Mouse (Mus musculus) heart, embryonic 16.5 days (tissue): ENCODE measurements around the gene Pla2g1b. TPM values are rescaled to one million over a fixed set of nuclear protein-coding genes. Genes with fewer than 3 reads are reported as not detected.

Source experiments
- ATAC-seq: fragments of 200-750 bp; cut with Nextera tagmentation; replicated peaks from 2 replicates; pipeline ENCODE4 v1.8.0; 2017; ENCODE audit warnings: moderate number of reproducible peaks; ENCODE audit not compliant: insufficient read depth, low FRiP score; ENCODE audit errors: extremely low read depth
- H3K27ac ChIP-seq: fragments of 300-500 bp; sonication (generic); 2 replicates; pipeline ENCODE4 v1.5.1; 2014; ENCODE audit warnings: mild to moderate bottlenecking, low read length, control low read depth, moderate library complexity
- H3K27me3 ChIP-seq: fragments of 300-500 bp; sonication (generic); 2 replicates; pipeline ENCODE4 v1.6.1; 2014; ENCODE audit warnings: low read length, mixed read lengths; ENCODE audit not compliant: control insufficient read depth, insufficient read depth
- H3K36me3 ChIP-seq: fragments of 300-500 bp; sonication (generic); 2 replicates; pipeline ENCODE4 v1.6.1; 2014; ENCODE audit not compliant: control insufficient read depth, insufficient read depth
- H3K4me1 ChIP-seq: fragments of 300-500 bp; sonication (generic); 2 replicates; pipeline ENCODE4 v1.6.1; 2014; ENCODE audit warnings: low read length, mixed read lengths; ENCODE audit not compliant: control insufficient read depth, insufficient read depth
- H3K4me2 ChIP-seq: fragments of 300-500 bp; sonication (generic); 2 replicates; pipeline ENCODE4 v1.6.1; 2014; ENCODE audit warnings: low read depth, mild to moderate bottlenecking, control low read depth, low read length
- H3K4me3 ChIP-seq: fragments of 300-500 bp; sonication (generic); 2 replicates; pipeline ENCODE4 v1.5.1; 2014; ENCODE audit warnings: mild to moderate bottlenecking, control low read depth, low read length
- H3K9ac ChIP-seq: fragments of 300-500 bp; sonication (generic); 2 replicates; pipeline ENCODE4 v1.6.1; 2014; ENCODE audit warnings: low read length, control low read depth
- H3K9me3 ChIP-seq: fragments of 300-500 bp; sonication (generic); replicated peaks from 2 replicates; pipeline ENCODE4 v1.6.1; 2016; ENCODE audit warnings: low read length; ENCODE audit not compliant: control insufficient read depth
- WGBS: fragments of 180-500 bp; shearing (Covaris S2); extraction: QIAGEN DNeasy Blood & Tissue Kit; methylation state at CpG from one replicate; pipeline ENCODE4 v1.1.7; 2014; 5-methylcytosine and 5-hydroxymethylcytosine counted together
- polyA plus RNA-seq: library from polyadenylated mRNA; unstranded; fragments of >200 nt; fragmentation: Nextera tagmentation; extraction: Ambion mirVana; gene quantifications from 2 replicates; pipeline ENCODE4 v1.2.1, GENCODE M21; 2015

Pla2g1b gene
- polyA plus RNA-seq, 1 experiment from 2014 or later = 0.46 TPM

GRCm38 (mm10) chr5:115508859-115509147, 42.7 kb downstream of the Pla2g1b start:
- Histone ChIP-seq H3K27me3 (no peaks in the 10 kb centered on the region), H3K4me1 (peaks cover 33% of the 10 kb centered on the region), H3K9ac (peak overlapping the region; percentile 92), H3K9me3 (no peaks in the 10 kb centered on the region), H3K4me2 (peak overlapping the region; percentile 87), H3K27ac (peak overlapping the region; percentile 78), H3K4me3 (peak overlapping the region; percentile 88), H3K36me3 (peaks cover 2% of the 10 kb centered on the region; the same call in 1 of the 2 replicates)
- ATAC-seq = no peak
- WGBS = 40% methylated on average over 10 of the region's 10 CpGs

- H3K9me3 ChIP-seq = no peaks in the 10 kb centered on the region
- no peak for ATAC-seq
- H3K4me1 ChIP-seq = peaks cover 38% of the 10 kb centered on the region
- H3K4me2 ChIP-seq = peak overlapping the region; percentile 87
- WGBS = 40% methylated on average over 15 of the region's 15 CpGs
- peak overlapping the region; percentile 88 for H3K4me3 ChIP-seq
- H3K27ac ChIP-seq = peak overlapping the region; percentile 78
- H3K9ac ChIP-seq = peak overlapping the region; percentile 92
- peaks cover 2% of the 10 kb centered on the region; the same call in 1 of the 2 replicates for H3K36me3 ChIP-seq
- no peaks in the 10 kb centered on the region for H3K27me3 ChIP-seq
Observed at GRCm38 (mm10) chr5:115509321-115509761, 43.3 kb downstream of the Pla2g1b start.

- peak overlapping the region; percentile 92 for H3K9ac ChIP-seq
- H3K27me3 ChIP-seq = no peaks in the 10 kb centered on the region
- H3K27ac ChIP-seq = peak overlapping the region; percentile 78
- H3K4me2 ChIP-seq = peak overlapping the region; percentile 87
- H3K4me1 ChIP-seq = peaks cover 45% of the 10 kb centered on the region
- H3K36me3 ChIP-seq = peaks cover 2% of the 10 kb centered on the region; the same call in 1 of the 2 replicates
- peak overlapping the region; percentile 88 for H3K4me3 ChIP-seq
- WGBS = 72% methylated on average over 15 of the region's 15 CpGs
- ATAC-seq = no peak
- H3K9me3 ChIP-seq = no peaks in the 10 kb centered on the region
Observed at GRCm38 (mm10) chr5:115509790-115510689, 44.0 kb downstream of the Pla2g1b start.

- no peaks in the 10 kb centered on the region for H3K9me3 ChIP-seq
- WGBS = 92% methylated on average over 7 of the region's 7 CpGs
- H3K4me3 ChIP-seq = no peak overlapping the region
- H3K4me1 ChIP-seq = peaks cover 56% of the 10 kb centered on the region
- ATAC-seq = no peak
- H3K9ac ChIP-seq = no peak overlapping the region
- peaks cover 4% of the 10 kb centered on the region; the same call in 1 of the 2 replicates for H3K36me3 ChIP-seq
- no peaks in the 10 kb centered on the region for H3K27me3 ChIP-seq
- H3K4me2 ChIP-seq = no peak overlapping the region
- H3K27ac ChIP-seq = no peak overlapping the region
Observed at GRCm38 (mm10) chr5:115512375-115512774, 46.3 kb downstream of the Pla2g1b start.

- Histone ChIP-seq H3K4me2 (no peak overlapping the region), H3K27ac (no peak overlapping the region; the same call in 1 of the 2 replicates), H3K36me3 (peaks cover 5% of the 10 kb centered on the region), H3K9me3 (no peaks in the 10 kb centered on the region), H3K4me3 (no peak overlapping the region), H3K4me1 (peaks cover 47% of the 10 kb centered on the region), H3K27me3 (no peaks in the 10 kb centered on the region), H3K9ac (no peak overlapping the region)
- WGBS = 93% methylated on average over 14 of the region's 14 CpGs
- no peak for ATAC-seq
Observed at GRCm38 (mm10) chr5:115513246-115513645, 47.2 kb downstream of the Pla2g1b start.

- ATAC-seq = no peak
- Histone ChIP-seq H3K36me3 (peaks cover 7% of the 10 kb centered on the region), H3K4me2 (no peak overlapping the region), H3K4me3 (no peak overlapping the region), H3K9ac (no peak overlapping the region), H3K9me3 (no peaks in the 10 kb centered on the region), H3K4me1 (peaks cover 42% of the 10 kb centered on the region), H3K27me3 (no peaks in the 10 kb centered on the region), H3K27ac (peak overlapping the region; percentile 16; the same call in 1 of the 2 replicates)
- WGBS = 89% methylated on average over 16 of the region's 16 CpGs
Observed at GRCm38 (mm10) chr5:115513721-115514120, 47.7 kb downstream of the Pla2g1b start.

GRCm38 (mm10) chr5:115514346-115514745, 48.3 kb downstream of the Pla2g1b start:
- Histone ChIP-seq H3K9me3 (no peaks in the 10 kb centered on the region), H3K27ac (peak overlapping the region; percentile 88), H3K4me2 (peak overlapping the region; percentile 22; the same call in 1 of the 2 replicates), H3K4me3 (no peak overlapping the region), H3K9ac (peak overlapping the region; percentile 39), H3K36me3 (peaks cover 7% of the 10 kb centered on the region), H3K4me1 (peaks cover 36% of the 10 kb centered on the region), H3K27me3 (no peaks in the 10 kb centered on the region)
- WGBS = 73% methylated on average over 6 of the region's 6 CpGs
- ATAC-seq = no peak

GRCm38 (mm10) chr5:115514896-115515587, 49.0 kb downstream of the Pla2g1b start:
- H3K4me3 ChIP-seq = 0 out of 2 replicates have a peak overlapping the region, but pooled peaks have one; percentile 10
- WGBS = 44% methylated on average over 20 of the region's 20 CpGs
- peak overlapping the region; percentile 39 for H3K9ac ChIP-seq
- H3K4me2 ChIP-seq = peak overlapping the region; percentile 50
- H3K27me3 ChIP-seq = no peaks in the 10 kb centered on the region
- no peaks in the 10 kb centered on the region for H3K9me3 ChIP-seq
- H3K4me1 ChIP-seq = peaks cover 31% of the 10 kb centered on the region
- H3K36me3 ChIP-seq = peaks cover 7% of the 10 kb centered on the region
- ATAC-seq = peak; percentile 81
- H3K27ac ChIP-seq = peak overlapping the region; percentile 88
